Mouse (Mus musculus) heart, adult 11 months (tissue): Measurements from ENCODE around the gene Actr3.

ENCODE experiments used
- DNase-seq: peaks from one replicate; pipeline ENCODE4 v3.0.0; 2022

The Actr3 gene

GRCm38 (mm10) chr1:125350843-125351242 is 84.7 kb downstream of the Actr3 start:
- peak; percentile 23 for DNase-seq

GRCm38 (mm10) chr1:125345854-125346253 is 89.7 kb downstream of the Actr3 start:
- peak; percentile 79 for DNase-seq

- peak; percentile 83 for DNase-seq
Measured at GRCm38 (mm10) chr1:125345448-125345847, 90.1 kb downstream of the Actr3 start.

GRCm38 (mm10) chr1:125343105-125343504 is 92.4 kb downstream of the Actr3 start:
- DNase-seq: no peak
